Mouse (Mus musculus) limb, embryonic 15.5 days (tissue): ENCODE measurements around the gene Olfr545. TPM values are rescaled to one million over a fixed set of nuclear protein-coding genes. Genes with fewer than 3 reads are reported as not detected.

ENCODE experiments used
- ATAC-seq: fragments of 200-750 bp; cut with Nextera tagmentation; 2 replicates; pipeline ENCODE4 v1.8.0; 2017; ENCODE audit warnings: low read depth, moderate TSS enrichment; ENCODE audit not compliant: insufficient number of reproducible peaks, low FRiP score, low TSS enrichment
- H3K27ac ChIP-seq: fragments of 300-500 bp; sonication (generic); 2 replicates; pipeline ENCODE4 v1.5.1; 2015; ENCODE audit warnings: moderate library complexity, mild to moderate bottlenecking, inconsistent platforms
- H3K27me3 ChIP-seq: fragments of 300-500 bp; sonication (generic); 2 replicates; pipeline ENCODE4 v1.6.1; 2015; ENCODE audit warnings: inconsistent platforms
- H3K36me3 ChIP-seq: fragments of 300-500 bp; sonication (generic); 2 replicates; pipeline ENCODE4 v1.6.1; 2015; ENCODE audit warnings: inconsistent platforms
- H3K4me1 ChIP-seq: fragments of 300-500 bp; sonication (generic); 2 replicates; pipeline ENCODE4 v1.6.1; 2015; ENCODE audit warnings: inconsistent platforms
- H3K4me2 ChIP-seq: fragments of 300-500 bp; sonication (generic); 2 replicates; pipeline ENCODE4 v1.6.1; 2015; ENCODE audit warnings: mild to moderate bottlenecking, inconsistent platforms
- H3K4me3 ChIP-seq: fragments of 300-500 bp; sonication (generic); 2 replicates; pipeline ENCODE4 v1.5.1; 2015; ENCODE audit warnings: mild to moderate bottlenecking, inconsistent platforms
- H3K9ac ChIP-seq: fragments of 300-500 bp; sonication (generic); 2 replicates; pipeline ENCODE4 v1.6.1; 2015; ENCODE audit warnings: inconsistent platforms
- H3K9me3 ChIP-seq: fragments of 300-500 bp; sonication (generic); 2 replicates; pipeline ENCODE4 v1.6.1; 2016; ENCODE audit warnings: inconsistent platforms
- WGBS: fragments of 180-500 bp; shearing (Covaris S2); methylation state at CpG from one replicate; pipeline ENCODE4 v1.1.7; 2015; 5-methylcytosine and 5-hydroxymethylcytosine counted together
- polyA plus RNA-seq: library from polyadenylated mRNA; unstranded; fragments of >200 nt; fragmentation: Nextera tagmentation; extraction: Ambion mirVana; gene quantifications from 2 replicates; pipeline ENCODE4 v1.2.1, GENCODE M21; 2015

Gene Olfr545
- polyA plus RNA-seq, 1 experiment from 2014 or later = 0.10 TPM

DNA sequence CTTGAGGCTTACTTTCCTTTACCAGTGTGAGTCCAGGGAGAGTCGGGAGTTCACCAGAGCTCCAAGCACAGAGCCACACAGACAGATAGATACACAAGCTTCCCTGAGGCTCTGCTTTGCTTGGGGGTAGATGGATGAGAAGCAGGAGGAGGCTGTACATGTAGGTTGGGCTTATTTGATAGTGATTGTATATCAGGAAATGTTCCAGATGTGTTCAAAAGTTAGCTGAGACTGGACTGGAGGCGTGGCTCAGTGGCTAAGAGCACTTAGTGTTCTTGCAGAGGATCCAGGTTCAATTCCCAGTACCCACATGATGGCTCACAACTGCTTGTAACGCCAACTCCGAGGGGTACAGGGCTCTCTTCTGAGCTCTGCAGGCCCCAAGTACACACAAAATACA lies 20.9 kb downstream of the Olfr545 start:
- Histone ChIP-seq H3K4me1 (no peaks in the 10 kb centered on the region), H3K4me3 (no peak overlapping the region), H3K36me3 (no peaks in the 10 kb centered on the region), H3K27ac (no peak overlapping the region), H3K9ac (no peak overlapping the region), H3K27me3 (no peaks in the 10 kb centered on the region), H3K9me3 (no peaks in the 10 kb centered on the region), H3K4me2 (no peak overlapping the region)
- WGBS = 87% methylated on average over 4 of the region's 4 CpGs
- ATAC-seq = no peak

DNA sequence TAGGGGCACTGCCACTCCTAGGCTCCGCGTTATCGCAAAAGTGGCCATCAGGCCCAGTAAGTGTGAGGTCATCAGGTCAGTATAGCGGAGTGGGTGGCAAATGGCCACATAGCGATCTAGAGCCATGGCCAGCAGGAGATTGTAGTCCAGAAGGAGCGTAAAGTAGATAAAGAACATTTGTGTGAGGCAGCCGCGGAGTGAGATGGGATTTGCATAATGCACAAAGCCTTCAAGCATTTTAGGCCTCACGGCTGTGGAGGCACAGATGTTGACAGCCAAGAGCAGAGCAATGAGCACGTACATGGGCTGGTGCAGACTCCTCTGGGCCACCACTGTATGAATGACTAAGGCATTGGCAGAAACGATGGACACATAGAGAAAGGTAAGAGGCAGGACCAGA lies 22.0 kb downstream of the Olfr545 start:
- no peak for ATAC-seq
- Histone ChIP-seq H3K4me2 (no peak overlapping the region), H3K9me3 (no peaks in the 10 kb centered on the region), H3K36me3 (no peaks in the 10 kb centered on the region), H3K4me3 (no peak overlapping the region), H3K27me3 (no peaks in the 10 kb centered on the region), H3K27ac (no peak overlapping the region), H3K4me1 (no peaks in the 10 kb centered on the region), H3K9ac (no peak overlapping the region)
- WGBS = 83% methylated on average over 11 of the region's 11 CpGs

DNA sequence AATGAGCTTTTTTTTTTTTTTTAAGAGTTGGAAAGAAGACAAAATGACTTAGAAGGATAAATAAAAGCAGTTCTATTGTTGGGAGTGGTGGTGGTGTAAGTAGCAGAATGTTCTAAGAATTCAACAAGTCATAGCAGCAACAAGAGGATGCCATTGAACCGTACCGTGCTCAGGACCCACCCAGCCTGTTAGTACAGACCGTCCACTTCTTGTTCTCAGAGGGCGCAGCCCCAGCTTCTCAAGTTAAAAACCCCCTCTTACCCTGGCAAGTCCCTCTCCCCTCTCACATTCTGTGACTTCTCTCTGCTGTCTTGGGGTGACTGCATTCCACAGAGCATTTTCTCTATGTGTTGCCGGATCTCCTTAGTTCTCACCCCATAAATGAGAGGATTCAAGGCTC lies 22.8 kb downstream of the Olfr545 start:
- H3K27ac ChIP-seq = no peak overlapping the region
- 87% methylated on average over 5 of the region's 5 CpGs for WGBS
- H3K9me3 ChIP-seq = no peaks in the 10 kb centered on the region
- H3K36me3 ChIP-seq = no peaks in the 10 kb centered on the region
- H3K27me3 ChIP-seq = no peaks in the 10 kb centered on the region
- no peak for ATAC-seq
- H3K4me3 ChIP-seq = no peak overlapping the region
- no peaks in the 10 kb centered on the region for H3K4me1 ChIP-seq
- H3K4me2 ChIP-seq = no peak overlapping the region
- H3K9ac ChIP-seq = no peak overlapping the region

DNA sequence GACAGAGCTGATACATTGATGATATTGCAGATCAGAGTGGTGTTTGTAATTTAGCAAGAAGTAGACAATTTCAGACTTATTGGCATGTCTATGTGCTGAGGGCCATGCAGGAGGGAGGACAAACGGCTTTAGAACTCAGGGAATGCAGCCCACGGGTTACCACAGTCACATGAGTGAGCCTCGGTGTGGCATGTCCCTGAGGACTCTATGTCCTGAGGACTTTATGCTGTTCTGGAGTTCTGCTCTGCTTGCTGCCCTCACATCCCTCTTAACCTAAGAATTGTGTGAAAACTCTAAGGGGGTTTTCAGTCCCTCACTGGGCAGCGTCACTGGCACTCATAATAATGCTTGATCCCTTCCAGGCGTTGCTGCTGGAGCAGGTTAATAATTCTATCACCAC lies 26.7 kb downstream of the Olfr545 start:
- Histone ChIP-seq H3K4me3 (no peak overlapping the region), H3K36me3 (peaks cover 16% of the 10 kb centered on the region), H3K9me3 (no peaks in the 10 kb centered on the region), H3K4me1 (no peaks in the 10 kb centered on the region), H3K4me2 (no peak overlapping the region), H3K9ac (no peak overlapping the region), H3K27me3 (no peaks in the 10 kb centered on the region), H3K27ac (no peak overlapping the region)
- ATAC-seq = no peak
- 39% methylated on average over 5 of the region's 5 CpGs for WGBS

DNA sequence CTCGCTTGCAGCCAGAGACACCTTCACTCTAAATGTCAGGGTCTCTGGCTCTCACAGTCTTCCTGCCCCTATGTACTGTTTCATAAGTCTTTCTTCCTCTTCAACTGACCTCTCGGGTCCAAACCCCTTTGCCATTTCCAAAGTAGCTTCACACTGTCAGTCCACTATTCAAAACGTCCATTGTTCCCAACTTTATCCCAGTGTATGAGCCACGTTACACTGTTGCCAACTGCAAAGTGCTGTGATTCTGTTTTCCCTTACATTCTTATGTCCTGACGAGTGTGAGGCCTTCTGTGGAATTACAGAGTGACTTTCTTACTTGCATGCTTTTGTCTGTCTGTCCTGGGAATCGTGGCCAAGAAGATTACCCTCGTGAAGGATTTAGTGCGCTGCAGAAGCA lies 31.8 kb downstream of the Olfr545 start:
- no peak overlapping the region for H3K4me3 ChIP-seq
- no peak overlapping the region for H3K4me2 ChIP-seq
- WGBS = 87% methylated on average over 8 of the region's 8 CpGs
- peaks cover 61% of the 10 kb centered on the region for H3K36me3 ChIP-seq
- H3K9me3 ChIP-seq = no peaks in the 10 kb centered on the region
- ATAC-seq = no peak
- no peaks in the 10 kb centered on the region for H3K4me1 ChIP-seq
- no peaks in the 10 kb centered on the region for H3K27me3 ChIP-seq
- H3K27ac ChIP-seq = no peak overlapping the region
- H3K9ac ChIP-seq = no peak overlapping the region

DNA sequence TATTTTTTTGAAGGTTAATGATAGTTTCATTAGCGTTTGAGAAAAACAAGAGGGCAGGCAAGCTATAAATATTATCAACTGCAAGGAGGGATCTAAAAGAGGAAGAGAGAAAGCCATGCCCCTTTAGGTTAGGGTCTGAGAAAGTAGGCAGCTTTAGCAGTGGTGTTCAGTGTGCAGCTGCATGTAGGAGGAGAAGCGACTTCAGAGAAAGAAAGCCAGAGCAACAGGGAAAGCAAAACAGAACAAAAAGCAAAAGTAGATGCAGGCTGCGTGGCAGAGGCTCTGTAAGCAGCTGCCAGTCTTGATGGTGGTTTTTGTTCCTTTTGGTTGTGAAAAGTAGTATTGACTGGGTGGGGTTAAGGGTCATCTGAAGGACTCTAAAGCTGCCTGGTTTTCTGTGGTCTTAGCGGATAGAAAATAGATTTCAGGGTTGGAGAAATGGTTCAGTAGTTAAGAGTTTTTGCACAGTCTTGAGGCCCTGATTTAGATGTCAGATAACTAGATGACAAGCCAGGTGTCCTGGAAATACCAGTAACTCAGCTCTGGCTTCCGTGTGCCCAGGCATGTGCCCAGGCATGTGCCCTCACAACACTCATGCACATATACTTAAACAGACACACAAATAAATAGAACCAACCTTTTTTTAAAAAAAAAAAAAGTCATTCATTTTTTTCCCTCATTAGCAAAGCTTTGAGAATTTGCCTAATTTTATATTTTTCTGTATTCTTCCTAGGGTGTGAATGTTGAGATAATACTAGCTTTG lies 40.6 kb downstream of the Olfr545 start:
- Histone ChIP-seq H3K27ac (no peak overlapping the region), H3K4me2 (no peak overlapping the region), H3K9ac (no peak overlapping the region), H3K36me3 (peaks cover 74% of the 10 kb centered on the region), H3K27me3 (no peaks in the 10 kb centered on the region), H3K4me3 (no peak overlapping the region), H3K9me3 (no peaks in the 10 kb centered on the region), H3K4me1 (no peaks in the 10 kb centered on the region)
- 84% methylated on average over 5 of the region's 5 CpGs for WGBS
- ATAC-seq = no peak

DNA sequence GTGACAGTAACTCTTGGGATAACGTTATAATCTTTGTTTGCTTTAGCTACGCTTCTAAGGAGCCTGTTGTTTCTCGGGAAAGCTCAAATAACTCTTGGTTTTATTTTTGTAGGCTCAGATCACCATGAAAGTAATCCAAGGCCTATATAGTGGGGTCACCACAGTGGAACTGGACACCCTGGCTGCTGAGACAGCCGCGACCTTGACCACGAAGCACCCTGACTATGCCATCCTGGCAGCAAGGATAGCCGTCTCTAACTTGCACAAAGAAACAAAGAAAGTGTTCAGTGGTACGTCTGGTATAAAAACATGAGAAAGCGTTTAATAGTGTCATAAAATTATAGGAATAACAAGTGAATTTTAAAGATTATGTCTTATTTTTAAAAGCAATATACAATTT lies 52.9 kb downstream of the Olfr545 start:
- ATAC-seq = no peak
- WGBS = 83% methylated on average over 9 of the region's 9 CpGs

DNA sequence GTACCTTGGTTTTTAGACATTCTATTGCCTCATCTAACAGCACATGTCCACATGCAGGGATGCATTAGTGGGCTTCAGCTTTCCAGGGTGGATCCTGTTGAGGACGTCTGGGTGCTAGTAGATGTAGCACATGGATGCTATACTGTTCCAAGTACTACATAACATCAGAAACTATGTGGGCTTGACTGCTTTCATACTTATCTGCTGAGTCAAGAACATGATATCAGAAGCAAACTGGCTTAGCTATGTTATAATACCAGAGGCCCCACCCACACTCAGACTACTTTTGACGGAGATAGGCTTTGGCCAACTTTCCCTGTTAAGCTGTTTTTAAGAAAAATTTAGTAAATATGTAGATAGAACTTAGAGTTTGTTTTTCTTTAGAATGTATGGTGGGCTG lies 55.1 kb downstream of the Olfr545 start:
- H3K4me1 ChIP-seq = peaks cover 23% of the 10 kb centered on the region; the same call in 1 of the 2 replicates
- no peak overlapping the region for H3K9ac ChIP-seq
- no peak overlapping the region for H3K4me2 ChIP-seq
- peaks cover 32% of the 10 kb centered on the region for H3K36me3 ChIP-seq
- no peaks in the 10 kb centered on the region for H3K27me3 ChIP-seq
- no peak overlapping the region for H3K4me3 ChIP-seq
- ATAC-seq = no peak
- WGBS = 75% methylated on average over 2 of the region's 2 CpGs
- H3K9me3 ChIP-seq = no peaks in the 10 kb centered on the region
- H3K27ac ChIP-seq = no peak overlapping the region

More for the DNA sequence above, 52.9 kb downstream of the Olfr545 start:
- Histone ChIP-seq H3K4me3 (no peak overlapping the region), H3K27ac (no peak overlapping the region), H3K9me3 (no peaks in the 10 kb centered on the region), H3K9ac (no peak overlapping the region), H3K36me3 (peaks cover 50% of the 10 kb centered on the region), H3K4me2 (no peak overlapping the region), H3K27me3 (no peaks in the 10 kb centered on the region), H3K4me1 (peaks cover 23% of the 10 kb centered on the region; the same call in 1 of the 2 replicates)

DNA sequence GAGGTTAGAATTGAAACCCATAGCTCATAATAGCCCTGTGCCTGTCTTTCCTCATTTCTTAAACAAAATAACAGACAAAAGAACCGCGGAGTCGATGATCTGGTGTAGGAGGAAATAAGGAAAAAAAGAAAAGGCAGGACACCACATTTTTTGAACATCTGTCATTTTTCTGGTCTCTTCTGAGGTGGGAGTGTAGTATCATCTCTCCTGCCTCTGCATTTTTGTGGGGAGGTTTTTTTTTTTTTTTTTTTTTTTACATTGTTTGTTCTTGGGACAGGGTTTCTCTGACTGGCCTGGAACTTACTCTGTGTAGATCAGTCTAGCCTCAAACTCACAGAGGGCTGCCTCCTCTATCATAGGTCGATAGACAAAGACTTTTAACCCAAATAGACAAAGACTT lies 56.9 kb downstream of the Olfr545 start:
- Histone ChIP-seq H3K27ac (peak overlapping the region; percentile 88), H3K9ac (peak overlapping the region; percentile 84), H3K9me3 (no peaks in the 10 kb centered on the region), H3K27me3 (no peaks in the 10 kb centered on the region), H3K4me1 (peaks cover 23% of the 10 kb centered on the region; the same call in 1 of the 2 replicates), H3K4me2 (peak overlapping the region; percentile 64), H3K4me3 (peak overlapping the region; percentile 77), H3K36me3 (peaks cover 23% of the 10 kb centered on the region)
- WGBS = 3% methylated on average over 4 of the region's 4 CpGs
- ATAC-seq = no peak

DNA sequence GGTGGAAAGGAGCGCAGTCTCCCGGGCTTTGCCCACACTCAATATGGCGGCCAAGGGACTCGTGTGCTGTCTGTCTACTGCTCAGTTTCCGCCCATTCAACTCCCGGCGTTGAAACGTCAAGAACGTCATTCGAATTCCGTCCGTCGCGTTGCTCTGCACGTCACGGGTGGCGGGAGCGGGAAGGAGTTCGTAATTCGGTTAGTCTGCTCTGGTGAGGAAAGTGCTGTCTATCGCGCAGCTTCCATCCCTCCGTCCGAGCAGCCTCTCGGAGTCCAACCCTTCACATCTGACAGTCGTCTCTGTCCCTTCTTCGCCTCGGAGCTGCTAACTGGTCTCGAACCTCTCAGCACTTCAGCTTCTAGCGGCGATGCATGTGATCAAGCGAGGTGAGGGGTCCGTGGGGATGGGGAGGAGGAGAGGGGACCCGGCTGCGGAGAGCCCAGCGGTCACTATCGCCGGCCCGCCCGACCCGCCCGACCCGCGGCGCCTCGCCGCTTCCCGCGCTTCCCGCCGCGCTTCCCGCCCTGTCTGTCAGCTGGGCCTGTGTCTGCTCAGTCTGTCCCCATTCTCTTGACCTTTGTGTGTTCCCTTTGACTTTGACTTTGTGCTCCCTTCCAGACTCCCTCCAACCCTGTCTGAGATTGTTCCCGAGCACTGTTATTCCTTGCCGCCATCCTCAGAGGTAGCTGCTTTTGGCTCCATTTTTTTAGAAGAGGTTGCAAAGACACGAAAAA lies 57.5 kb downstream of the Olfr545 start, which contains the start of gene Rrm1:
Gene Rrm1, plus strand, starts transcription at position 39 of the 735 bp plus-strand sequence.
- H3K36me3 ChIP-seq = peaks cover 18% of the 10 kb centered on the region
- peak; percentile 96 for ATAC-seq
- WGBS = under 1% methylated on average over 54 of the region's 56 CpGs
- H3K4me1 ChIP-seq = peaks cover 23% of the 10 kb centered on the region; the same call in 1 of the 2 replicates
- peak within 1 kb of the TSS; percentile 77 for H3K4me3 ChIP-seq
- no peaks in the 10 kb centered on the region for H3K27me3 ChIP-seq
- peak within 1 kb of the TSS; percentile 88 for H3K27ac ChIP-seq
- H3K9me3 ChIP-seq = no peaks in the 10 kb centered on the region
- H3K4me2 ChIP-seq = peak within 1 kb of the TSS; percentile 64
- peak within 1 kb of the TSS; percentile 84 for H3K9ac ChIP-seq
